Mouse (Mus musculus) CH12.LX (cell line): ENCODE data around the gene Asic1.

Experiments used
- CHD2 ChIP-seq: IDR thresholded peaks from 2 replicates; pipeline ENCODE4 v1.6.1; 2011; ENCODE audit warnings: low read length, improper control_type of control experiment
- MAX ChIP-seq: IDR thresholded peaks from 2 replicates; pipeline ENCODE4 v1.6.1; 2011; ENCODE audit warnings: low read length, improper control_type of control experiment
- NRF1 ChIP-seq: IDR thresholded peaks from 2 replicates; pipeline ENCODE4 v1.6.1; 2014; ENCODE audit warnings: low read depth, mild to moderate bottlenecking, inconsistent platforms, low read length, improper control_type of control experiment, moderate library complexity
- POLR2A ChIP-seq: IDR thresholded peaks from 2 replicates; pipeline ENCODE4 v1.6.1; 2011; ENCODE audit warnings: low read depth, mild to moderate bottlenecking, improper control_type of control experiment, low read length
- POLR2AphosphoS2 ChIP-seq: IDR thresholded peaks from 2 replicates; pipeline ENCODE4 v1.6.1; 2011; ENCODE audit warnings: low read depth, low read length, improper control_type of control experiment
- ZKSCAN1 ChIP-seq: IDR thresholded peaks from 2 replicates; pipeline ENCODE4 v1.6.1; 2012; ENCODE audit warnings: low read depth, inconsistent platforms, low read length, improper control_type of control experiment, borderline replicate concordance
- ZMIZ1 ChIP-seq: IDR thresholded peaks from 2 replicates; pipeline ENCODE4 v1.6.1; 2012; ENCODE audit warnings: low read depth, mild to moderate bottlenecking, inconsistent platforms, low read length, improper control_type of control experiment

DNA sequence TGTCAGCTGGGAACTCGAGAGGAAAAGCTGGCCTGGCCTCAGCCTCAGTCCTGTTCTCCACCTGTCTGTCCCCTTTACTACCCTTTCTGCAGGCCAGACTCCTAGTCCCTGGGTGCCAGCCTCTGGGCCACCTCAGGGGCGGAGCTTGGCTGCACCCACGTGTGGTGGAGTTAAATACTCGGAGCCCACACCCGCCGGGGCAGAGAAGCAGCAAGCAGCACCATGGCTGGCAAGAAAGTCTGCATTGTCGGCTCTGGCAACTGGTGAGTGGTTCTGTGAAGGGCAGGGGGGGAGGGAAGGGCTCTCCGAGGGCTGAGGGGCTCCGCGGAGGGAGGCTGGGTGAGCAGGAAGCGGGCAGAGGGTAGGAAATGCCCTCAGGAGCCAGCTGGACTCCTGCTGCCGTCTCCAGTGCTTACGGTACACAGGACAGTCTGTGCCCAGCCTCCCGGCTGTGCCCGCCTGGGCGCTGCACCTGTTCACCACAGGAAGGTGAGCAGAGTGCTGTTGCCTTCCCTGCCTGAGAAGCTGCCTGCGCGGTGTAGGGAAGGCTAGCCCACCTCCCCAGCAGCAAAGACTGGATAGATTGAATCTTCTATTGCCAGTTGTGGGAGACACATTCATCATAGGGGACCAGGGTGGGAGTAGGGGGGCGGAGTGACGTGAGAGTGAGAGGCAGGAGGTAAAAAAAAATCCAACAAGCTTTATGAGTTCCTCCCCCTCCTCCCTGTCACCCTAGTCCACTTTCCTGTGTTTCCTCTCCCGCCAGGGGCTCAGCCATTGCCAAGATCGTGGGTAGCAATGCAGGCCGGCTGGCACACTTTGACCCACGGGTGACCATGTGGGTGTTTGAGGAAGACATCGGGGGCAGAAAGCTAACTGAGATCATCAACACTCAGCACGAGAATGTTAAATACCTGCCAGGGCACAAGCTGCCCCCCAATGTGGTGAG is 47.5 kb downstream of the Asic1 start, which contains the start of gene Gpd1:
- TF ChIP-seq POLR2A (no peak), POLR2AphosphoS2 (no peak), NRF1 (no peak), CHD2 (no peak), MAX (no peak), ZKSCAN1 (no peak), ZMIZ1 (no peak)
